Mouse (Mus musculus): ENCODE results near the gene Zfp536. TPM values are rescaled to one million over a fixed set of nuclear protein-coding genes. Genes with fewer than 3 reads are reported as not detected.
"Not testable (repeated sequence)": the region's sequence is repeated elsewhere in the genome, so short reads cannot be mapped to it uniquely, and the experiment has no call there.

The Zfp536 gene
- total RNA-seq, 2 experiments from 2014 or later: 0.75 to 1.5 TPM

DNA sequence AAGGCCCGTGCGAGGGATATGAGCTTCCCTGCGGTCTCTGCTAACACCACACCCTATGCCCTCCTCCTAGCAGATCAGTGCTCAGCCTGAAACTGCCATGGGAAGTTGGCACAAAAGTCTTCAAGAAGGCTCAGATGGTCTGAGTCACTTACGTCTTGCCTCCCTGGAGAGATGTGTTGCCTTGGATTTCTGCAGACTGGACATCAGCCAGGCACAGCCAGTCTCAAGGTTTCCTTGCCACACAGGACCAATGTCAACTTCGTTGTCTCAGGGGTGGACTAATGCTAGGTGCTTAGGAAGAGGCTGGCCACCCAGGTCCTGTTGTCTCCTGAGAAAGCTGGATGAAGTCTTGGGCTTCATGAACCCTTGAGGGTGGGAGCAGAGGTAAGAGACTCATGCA lies 14.6 kb downstream of the Zfp536 start:
- DNase-seq: no peak

DNA sequence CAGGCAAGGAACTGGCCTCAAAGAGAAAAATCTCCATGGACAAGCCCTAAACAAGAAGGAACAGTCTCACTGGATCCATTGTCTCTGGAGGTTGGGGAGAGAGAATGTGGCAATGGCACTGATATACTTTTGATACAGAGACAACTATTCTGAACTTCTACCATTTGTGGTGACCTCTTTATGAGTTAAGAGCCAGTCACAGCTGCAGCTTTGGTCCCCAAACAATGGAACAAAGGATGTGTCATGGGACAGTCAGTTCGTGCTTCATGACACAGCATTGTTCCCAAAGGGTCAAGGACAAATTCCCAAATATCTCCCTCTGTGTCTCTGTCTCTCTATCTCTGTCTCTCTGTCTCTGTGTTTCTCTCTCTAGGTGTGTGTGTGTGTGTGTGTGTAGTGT lies 20.4 kb downstream of the Zfp536 start:
- no peak for DNase-seq

DNA sequence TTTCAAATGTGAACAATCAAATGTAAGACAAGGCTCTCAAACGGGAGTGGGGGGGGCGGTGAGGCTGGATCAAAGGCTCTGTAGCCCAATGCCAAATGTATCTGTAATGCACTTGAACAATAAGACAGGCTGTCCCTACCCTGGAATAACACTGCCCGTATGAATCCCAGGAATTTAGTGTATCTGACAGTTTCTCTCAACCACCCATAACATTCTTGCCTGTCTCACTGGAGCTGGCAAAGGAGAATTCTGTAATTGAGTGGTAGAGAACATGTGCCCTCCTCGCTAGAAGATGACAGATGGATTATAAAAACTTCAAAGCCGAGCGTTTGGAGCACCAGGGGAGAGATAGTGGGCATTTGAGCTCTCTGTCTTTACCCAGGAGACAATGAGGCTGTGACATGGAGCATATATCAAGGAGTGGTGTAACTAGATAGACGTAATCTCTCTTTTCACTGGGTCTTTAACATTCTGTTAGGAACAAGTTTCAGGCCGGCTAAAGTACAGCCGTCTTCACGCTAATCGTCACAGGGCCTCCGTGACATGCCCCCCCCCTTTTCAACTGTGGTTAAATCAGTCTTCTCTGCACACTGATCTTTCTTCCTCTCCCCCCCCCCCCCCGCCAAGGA lies 27.2 kb downstream of the Zfp536 start:
- no peak for DNase-seq

DNA sequence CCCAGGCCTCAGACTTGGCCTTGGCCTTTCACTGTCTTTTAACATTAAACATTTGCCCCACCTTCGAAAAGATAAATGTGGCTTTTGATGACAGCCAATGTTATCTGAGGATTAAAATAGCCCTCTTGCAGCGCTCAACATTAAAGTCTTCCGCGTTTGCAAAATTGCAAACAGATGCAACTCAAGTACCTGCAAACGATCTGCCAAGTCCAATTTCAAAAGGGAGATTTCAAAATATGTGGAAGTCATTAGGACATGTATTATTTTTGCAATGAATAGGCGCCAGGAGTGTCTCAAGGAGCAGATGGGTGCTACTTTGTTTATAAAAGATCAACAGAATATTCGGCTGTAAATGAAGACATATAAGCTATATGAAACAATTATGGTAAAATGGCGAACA lies 30.1 kb downstream of the Zfp536 start:
- DNase-seq: no peak

DNA sequence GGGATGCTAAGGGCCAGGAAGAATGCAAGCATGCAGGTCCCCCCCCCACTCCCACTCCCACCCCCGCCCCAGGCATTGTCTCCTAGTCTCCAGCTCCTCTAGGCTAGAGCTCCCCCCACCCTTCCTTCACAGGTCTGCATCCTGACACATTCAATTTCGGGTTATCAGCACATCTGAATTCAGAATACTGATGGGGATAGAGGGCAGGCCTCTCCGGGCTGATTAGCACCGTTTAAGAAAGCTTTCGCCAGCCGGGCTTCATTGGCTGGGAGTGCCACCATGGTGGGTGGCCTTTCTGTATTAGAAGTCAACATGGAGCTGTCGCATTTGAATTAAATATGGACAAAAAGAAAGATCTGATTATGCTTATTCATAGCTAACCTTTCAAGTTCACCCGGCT lies 36.2 kb downstream of the Zfp536 start:
- no peak for DNase-seq

DNA sequence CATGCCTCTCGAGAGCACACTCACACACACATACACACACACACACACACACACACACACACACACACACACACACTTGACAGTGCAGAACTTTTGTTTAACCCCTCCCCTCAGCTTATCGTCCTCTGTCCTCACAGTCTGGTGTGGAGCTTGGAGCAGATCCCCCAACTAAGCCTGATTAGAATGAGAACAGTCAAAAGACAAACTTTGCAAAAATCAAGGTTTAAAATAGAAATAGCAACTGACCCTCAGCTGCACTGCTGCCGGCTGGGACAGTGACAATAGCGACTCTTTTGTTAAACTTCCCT lies 37.1 kb downstream of the Zfp536 start:
- DNase-seq: no peak

DNA sequence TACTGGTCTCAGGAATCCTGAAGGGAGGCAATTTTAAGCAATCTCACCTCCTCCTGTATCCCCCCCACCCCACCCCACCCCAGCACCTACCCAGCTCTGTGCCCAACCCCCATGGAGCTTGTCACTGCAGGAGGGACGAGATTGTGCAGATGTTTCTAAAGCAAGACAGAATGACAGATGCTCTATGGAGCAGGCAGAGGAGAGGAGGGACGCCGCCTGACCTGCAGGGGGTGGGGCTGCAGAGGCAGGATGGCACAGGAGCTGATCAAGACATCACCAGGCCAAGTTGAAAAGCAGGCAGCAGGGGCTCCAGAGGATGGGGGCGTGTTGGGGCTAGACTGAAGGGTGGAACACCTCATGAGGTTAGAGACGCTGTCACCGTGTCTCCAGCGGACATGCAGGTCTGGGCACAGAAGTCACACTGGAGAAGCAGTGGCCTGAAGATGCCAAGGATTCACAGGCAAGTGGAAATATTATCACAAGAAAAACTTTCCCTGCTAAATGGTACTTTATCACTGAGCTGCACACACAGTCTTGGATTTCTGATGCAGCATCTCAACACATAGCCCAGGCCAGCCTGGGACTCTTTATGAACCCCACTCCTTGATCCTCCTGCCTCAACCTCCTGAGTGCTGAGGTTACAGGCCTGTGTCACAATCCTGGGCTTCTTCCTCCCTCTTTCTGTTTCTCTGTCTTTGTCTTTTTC lies 37.6 kb downstream of the Zfp536 start:
- no peak for DNase-seq

DNA sequence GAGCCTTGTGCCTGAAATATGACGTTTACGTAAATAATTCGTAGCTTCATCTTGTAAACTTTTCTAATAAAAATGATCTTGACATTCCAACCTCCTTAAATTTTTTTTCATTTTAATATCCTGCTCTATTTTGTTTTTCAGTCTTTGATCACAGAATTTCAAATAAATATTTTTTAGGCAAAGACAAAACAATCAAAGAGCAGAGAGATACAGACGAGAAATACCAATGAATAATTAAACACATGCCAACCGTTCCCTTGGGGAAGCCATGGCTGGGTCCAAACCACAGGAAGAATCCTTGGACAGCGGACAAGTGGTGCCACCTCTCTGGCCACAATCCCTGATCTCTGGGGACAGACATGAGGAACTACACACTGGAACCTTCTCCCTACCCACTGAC lies 38.3 kb downstream of the Zfp536 start:
- no peak for DNase-seq

DNA sequence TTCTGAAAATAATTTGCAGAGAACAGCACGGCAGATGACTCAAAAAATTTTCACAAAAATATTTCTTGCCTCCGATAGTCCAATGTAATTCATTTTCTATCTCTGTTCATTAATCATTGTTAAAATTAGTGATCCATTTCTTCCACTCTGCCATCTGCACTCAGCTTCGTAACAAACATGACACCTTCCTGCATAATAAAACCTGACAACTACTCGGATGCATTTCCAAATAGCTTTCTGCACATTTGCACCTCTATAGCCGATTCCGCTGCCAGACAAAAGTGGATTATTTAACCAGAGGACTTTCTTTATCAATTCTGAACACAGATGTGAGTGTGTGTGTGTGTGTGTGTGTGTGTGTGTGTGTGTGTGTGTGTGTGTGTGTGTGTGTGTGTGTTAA lies 38.9 kb downstream of the Zfp536 start:
- no peak for DNase-seq

DNA sequence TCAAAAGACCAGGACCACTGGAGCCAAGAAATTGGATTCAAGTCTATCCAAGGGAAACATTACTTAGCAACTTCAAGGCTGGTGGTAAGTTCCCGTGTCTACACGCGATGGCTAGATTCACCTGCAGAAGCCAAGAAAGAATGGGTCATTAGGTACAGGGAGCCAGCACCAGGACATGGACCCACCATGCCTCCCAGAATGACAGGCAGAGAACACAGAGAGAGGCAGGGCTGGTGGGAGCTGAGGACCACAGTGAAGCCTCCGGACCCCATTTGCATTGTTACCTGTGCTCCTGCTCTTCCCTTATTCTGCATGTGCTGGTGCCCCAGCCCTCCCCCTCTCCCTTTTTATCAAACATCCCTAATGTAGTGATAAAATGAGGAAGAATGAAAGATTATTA lies 39.4 kb downstream of the Zfp536 start:
- DNase-seq: no peak

DNA sequence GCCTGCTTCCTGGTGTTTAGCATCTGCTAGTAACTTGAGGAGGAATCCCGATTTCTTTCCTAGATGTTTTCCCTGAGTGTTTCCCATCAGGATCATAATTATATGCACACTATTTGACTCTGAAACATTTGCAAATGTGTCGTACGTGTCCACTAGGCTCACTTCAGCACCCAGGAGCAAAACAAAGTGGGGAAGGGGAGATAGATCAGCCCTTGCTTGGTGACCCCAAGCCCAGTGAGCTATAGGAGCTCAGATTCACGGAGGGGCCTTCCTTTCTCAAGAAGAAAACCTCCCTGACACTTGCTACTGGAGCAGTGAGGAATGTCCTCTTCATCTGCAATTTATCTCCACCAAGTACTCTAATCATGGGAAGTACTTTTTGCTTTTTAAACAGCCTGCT lies 40.7 kb downstream of the Zfp536 start:
- DNase-seq: no peak

DNA sequence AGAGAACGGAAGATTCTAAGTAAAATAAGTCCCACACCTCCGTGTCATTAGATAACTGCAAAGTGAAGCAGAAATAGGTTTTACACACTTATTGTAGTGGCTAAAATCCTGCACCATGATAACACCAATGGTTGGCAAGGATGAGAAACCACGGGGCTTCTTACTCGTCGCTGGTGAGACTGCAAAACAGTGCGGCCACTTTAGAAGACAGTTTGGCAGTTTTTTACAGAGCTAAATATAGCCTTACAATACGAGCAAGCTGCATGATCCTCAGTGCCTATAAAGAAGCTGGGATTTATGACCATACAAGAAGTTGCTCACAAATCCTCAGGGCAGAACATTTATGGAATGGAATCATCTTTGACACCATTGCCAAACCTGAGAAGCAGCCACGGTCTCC lies 45.7 kb downstream of the Zfp536 start:
- DNase-seq: no peak

DNA sequence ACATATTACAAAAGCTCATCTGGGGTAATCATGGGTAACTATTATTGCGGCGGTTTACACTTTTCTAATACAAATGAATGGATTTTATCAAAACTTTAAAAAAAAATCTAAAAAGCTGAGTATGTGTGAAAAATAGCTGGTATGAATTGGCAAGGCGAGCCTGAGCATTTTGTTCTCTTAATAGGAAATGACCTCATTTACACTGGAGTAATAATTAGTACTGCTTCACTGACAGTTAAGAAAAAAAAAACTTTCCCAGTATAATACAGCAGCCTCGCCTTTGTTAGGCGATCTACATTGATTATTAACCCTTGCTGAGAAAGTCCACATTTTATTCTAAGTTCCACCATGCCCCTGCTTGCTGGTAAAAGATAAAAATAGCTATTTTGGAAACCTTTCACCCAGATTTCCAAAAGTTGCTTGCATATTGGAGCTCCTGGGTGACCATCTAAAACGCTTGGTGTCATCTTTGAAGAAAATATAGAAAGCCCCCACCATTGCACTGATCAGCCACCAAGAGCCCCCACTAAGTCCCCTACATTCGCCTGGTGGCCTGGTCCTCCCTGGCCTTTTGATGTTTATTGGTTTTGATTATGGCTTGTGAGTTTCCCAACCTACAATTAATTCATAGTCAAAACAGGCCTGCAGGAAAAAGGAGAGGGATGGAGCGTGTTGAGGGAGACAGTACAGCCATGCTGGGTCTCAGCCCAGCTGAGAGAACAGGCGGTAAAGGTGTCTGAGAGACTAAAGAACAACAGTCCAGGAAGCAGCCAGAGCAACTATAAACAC lies 49.2 kb downstream of the Zfp536 start:
- DNase-seq: no peak

DNA sequence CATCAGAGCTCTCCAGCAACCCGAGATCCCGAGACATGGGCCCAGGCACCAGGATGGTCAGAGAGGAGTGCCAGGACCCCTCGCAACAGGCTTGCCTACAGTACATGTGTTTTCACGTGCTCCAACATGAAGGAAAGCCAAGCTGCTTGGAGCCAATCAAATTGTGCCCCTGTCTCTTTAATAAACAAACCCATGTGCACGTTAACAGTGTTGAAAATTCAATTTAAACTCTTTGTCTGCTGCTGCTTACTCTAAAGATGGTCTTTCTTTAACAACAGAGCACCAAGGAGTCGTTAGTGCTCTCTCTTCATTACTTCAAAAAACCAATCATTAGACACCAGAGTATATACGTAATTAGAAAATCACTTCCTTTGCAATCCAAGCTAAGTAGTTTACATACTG lies 50.2 kb downstream of the Zfp536 start:
- DNase-seq: no peak

DNA sequence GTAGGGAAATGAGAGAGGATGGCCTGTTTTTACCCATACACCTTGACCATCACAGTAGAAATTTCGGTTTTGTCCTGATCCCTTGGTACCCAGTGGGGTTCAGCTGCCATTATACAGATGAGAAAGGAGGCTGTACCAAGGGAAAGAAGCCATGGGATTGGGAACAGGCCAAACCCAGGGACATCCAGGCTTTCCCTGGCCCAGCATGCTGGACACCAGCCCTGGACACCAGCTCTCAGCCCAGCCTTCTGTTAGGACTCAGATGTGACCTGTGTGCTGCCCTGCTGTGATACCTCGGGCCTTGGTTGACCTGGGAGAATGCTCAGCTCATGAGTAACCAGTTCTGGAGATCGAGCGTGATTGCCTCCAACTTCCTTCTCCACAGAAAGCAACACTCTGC lies 51.8 kb downstream of the Zfp536 start:
- no peak for DNase-seq

DNA sequence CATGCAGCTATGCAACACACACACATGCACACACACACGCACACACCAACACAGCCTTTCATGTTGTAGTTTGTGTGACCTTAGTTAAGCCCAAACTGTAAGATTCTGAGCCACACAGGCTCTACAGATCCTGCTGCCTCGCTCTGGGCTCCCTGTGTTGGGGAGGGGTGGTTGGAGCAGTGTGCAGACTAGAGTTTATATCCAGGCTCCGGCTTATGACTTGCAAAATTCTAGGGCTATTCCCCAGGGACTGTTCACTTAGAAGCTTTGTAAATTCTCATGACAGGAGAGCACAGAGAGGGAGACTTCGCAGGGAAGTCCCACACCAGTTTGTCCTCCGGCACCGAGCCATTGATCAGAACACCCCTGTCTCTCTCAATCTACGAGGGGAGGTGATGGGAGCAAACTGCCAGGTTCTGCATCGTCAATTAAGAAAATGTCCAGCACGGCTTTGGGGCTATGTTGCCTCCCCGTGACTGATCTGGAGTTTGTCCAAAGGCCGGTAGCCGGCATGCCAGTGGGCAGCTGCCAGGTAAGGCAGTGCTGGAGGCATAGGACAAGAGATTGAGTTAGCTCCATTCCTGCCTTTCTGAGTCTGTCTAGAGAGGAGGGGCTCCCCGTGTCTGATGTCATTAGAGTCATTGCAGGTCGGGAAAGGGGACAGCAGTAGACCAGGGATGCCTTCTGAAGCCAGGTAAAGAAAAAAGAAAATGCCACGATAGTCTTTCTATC lies 54.6 kb downstream of the Zfp536 start:
- DNase-seq: no peak

DNA sequence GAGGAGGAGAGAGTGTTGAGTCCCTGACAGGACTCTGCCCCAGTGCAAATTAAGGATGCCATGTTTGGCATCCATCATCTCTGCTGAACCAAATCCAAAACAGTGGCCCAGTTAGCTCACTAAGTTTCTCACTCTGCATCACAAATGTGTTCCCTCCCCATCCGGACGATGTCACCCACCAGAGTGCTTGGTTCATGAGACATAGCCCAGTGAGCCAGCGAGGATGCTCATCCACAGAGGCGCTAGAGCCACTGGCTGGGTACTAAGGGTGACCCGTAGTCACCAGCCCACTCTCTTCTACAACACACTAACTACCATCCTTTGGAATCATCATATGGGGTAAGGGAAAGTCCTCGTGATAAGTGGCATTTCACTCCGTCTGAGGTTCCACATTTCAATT lies 56.4 kb downstream of the Zfp536 start:
- DNase-seq: no peak

DNA sequence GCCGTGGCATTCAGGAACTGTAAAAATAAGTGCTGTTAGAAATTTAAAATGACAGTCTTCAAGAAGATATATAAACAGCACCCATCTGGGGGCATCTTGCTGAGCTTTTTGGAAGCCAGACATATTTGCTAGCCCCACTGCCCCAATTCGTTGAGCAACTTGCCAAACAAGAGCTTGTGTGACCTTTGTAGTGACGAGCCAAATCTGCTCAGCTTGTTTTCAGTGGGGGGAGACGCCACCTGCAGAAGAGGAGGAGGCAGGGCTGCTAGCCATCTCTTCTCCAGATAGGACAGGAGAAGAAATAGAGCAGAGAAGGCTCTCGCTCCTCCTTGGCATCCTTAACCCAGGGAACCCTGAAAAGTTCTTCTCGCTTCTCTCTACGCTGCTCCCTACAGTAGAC lies 56.8 kb downstream of the Zfp536 start:
- DNase-seq: no peak

DNA sequence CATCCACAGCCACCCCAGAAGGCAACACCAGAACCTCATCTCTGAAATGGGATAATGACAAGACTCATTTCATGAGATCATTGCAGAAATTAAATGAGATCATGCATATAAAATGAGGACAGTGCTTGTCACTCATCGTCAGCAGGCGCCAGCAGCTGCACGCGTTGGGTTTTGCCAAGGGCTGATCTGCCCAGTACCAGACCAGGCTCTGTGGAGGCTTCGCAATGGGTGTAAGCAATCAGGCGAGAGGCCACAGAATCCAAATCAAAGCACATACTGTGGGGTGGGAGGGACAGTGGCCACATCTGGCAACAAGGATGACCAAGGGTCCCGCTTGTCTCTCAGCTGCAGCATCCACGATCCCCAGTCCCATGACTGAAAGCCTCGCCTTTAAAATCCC lies 69.0 kb downstream of the Zfp536 start:
- no peak for DNase-seq

DNA sequence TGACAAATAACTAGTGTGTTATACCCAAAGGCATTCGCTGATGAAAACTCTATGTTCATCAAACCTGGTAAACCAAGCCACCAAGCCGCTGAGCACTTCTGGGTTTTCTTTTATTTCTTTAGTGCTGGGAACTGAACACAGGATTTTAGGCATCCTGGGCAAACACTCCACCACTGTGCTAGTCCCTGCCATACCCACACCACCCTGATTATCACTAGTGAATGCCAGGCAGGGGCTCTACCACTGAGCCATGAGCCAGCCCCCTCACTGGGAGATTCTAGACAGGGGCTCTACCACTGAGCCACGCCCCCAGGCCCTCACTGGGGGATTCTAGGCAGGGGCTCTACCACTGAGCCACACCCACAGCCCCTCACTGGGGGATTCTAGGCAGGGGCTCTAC lies 76.1 kb downstream of the Zfp536 start:
- DNase-seq: not testable (repeated sequence)

DNA sequence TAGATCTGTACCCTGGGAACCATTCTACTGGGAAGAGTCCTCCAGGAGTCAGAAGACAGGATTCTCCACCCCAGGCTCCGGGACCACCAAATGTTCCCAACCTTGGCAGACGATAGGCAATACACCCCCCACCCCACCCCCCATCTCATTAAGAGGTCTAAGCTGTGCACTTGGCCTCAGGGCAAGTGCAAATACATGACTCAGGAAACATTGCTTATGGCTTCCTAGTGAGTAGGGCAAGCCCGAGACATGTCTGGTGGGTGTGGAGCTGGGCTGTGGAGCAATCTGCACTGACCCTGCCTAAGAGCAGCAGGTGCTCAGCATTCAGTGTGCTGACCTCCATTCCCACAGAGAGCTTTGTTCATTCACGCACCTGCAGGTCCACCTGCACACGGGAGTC lies 78.4 kb downstream of the Zfp536 start:
- DNase-seq: no peak

DNA sequence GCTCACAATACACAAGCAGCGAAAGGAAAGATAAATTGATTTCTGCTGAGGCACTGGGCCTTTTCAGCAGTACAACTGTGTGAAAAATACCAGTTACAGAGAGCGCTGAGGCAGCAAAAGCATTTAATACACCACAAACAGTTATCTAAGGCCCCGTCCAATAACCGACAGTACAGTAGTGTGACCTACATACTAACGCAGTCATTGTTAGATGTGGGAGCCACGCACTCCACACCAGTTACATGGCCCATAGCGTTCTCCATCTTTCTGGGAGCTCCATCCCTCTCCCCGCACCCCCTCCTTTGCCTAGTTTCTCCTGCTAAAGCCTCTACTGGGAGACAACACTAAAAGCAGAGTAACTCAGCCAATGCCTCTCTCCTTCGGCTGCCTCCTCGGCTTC lies 82.8 kb downstream of the Zfp536 start:
- DNase-seq: no peak

Data from gastrocnemius, postnatal 25 days (tissue).